Mouse (Mus musculus): ENCODE data around the gene Olfr1174-ps.

Olfr1174-ps gene

DNA sequence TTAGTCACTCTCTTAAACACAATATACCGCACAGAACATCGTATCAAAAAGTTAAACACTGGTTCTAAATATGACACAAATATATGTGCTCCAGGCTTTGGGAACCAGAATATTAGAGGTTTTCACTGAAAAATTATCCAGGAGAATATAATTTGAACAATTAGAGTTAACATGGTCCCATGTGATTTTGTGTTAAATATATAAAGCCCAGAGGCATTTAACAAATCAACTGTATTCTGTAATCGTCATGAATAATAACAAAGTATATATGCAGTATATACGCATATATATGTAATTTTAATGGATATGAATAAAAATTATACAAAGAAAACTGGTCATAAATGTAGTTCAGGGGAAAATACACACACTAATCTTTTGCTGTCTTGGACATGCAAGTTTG, at the start of gene Olfr1174-ps:
Gene Olfr1174-ps, minus strand, starts transcription at position 101 of the 400 bp plus-strand sequence.
- no peak for DNase-seq (ENCODE audit: low read depth, low spot score)

DNA sequence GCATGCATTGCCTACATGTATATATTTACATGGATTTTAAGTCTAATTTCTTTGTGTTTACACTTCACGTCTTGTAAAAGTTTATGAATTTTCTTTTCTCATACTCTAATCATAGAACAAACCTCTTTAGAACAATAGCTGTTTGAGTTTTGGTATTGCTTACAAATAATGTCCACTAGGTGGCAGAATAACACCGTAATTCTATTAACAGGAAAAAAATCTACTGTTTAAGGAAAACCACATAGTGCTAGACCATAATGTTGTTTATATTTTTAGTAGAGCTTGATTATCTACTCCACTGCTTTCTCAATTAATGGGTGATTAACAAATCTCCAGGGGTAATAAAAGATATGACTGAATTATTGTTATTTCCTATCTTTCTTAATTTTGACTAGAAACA, 41.4 kb upstream of the Olfr1174-ps start:
- DNase-seq (ENCODE audit: low read depth, low spot score) = no peak

DNA sequence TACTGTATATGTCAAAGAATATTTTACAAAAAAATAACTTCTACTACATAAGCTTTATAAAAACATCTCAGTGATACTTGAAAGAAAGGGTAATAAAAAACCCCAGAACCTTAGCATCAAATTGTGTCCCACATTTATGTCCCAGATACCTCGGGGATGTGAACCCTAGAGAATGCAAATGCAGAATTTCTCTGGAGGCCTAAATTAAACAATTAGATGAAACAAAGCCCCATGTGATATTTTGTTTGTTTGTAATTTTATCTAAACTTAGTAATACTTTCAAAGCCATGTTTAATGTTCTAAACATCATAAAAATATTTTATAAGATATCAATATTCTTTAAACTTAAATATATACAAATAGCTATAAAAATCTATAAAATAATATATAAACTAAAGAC, 31.5 kb upstream of the Olfr1174-ps start, which contains the start of gene Olfr1177-ps:
Gene Olfr1177-ps, minus strand, starts transcription at position 101 of the 400 bp plus-strand sequence.
- no peak for DNase-seq (ENCODE audit: low read depth, low spot score)

DNA sequence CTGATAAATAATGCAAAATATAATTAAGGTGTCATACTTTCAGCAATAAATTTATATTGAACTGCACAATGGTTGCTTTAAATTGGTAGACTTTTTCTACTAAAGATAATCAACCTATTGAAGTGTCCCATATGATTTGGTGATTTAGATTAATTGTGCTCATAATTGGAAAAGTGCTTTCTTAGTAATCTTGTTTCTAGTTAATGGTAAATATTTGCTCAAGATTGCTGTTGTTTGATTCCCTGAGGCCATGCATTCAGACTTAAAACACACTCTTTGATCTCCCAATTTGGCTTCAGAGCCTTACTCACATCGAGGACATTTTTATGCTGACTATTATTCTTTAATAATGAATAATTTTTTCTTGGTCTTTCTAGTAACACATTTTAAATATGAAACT, 21.5 kb upstream of the Olfr1174-ps start, which contains the start of gene Olfr1176:
Gene Olfr1176, plus strand, starts transcription at position 301 of the 400 bp plus-strand sequence.
- no peak for DNase-seq (ENCODE audit: low read depth, low spot score)

DNA sequence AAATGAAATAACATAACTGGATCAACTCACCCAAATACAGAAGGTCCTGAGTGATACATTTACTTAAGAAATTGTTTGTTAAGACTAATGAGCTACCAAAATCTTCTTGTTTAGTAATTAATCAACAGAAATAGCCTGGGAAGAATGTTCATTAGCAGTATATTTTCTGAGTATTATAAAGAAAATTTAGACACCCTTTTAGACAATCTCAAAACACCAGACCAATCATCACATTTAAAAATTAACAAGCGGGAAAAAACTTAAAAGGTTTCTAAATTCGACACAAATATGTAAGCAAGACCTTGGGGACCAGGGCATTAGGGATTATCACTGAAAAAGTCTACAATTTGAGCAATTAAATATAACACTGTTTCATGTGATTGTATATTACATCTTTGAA, 12.2 kb upstream of the Olfr1174-ps start, which contains the start of gene Olfr1175-ps:
Gene Olfr1175-ps, minus strand, starts transcription at position 101 of the 400 bp plus-strand sequence.
- no peak for DNase-seq (ENCODE audit: low read depth, low spot score)

DNA sequence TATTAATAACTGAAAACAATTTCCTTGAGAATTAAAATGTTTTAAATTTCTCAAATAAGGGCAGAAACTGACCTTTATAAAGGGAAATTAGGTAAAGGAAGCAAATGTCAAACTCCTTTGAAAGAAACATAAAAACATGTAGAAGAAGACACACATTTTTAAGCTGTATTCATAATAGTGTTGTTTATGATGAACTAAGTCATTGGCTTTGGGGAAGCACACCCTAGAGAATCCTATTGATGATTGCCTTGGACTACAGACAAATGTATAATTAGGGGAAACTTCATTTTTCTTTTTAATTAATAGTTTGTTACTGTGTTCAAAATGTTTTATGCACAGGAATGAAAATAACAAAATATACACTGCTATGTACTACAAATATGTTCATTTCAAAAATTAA, 35.2 kb downstream of the Olfr1174-ps start, which contains the start of gene Olfr1173:
Gene Olfr1173, minus strand, starts transcription at position 101 of the 400 bp plus-strand sequence.
- DNase-seq (ENCODE audit: low read depth, low spot score) = no peak
